Mouse (Mus musculus) embryo, embryonic 11.5 days (tissue): ENCODE results near the gene Fem1a.

ENCODE experiments used
- DNase-seq: peaks from one replicate; pipeline ENCODE4 v3.0.0-alpha.2; 2012; ENCODE audit warnings: low read depth, low spot score

Fem1a gene

DNA sequence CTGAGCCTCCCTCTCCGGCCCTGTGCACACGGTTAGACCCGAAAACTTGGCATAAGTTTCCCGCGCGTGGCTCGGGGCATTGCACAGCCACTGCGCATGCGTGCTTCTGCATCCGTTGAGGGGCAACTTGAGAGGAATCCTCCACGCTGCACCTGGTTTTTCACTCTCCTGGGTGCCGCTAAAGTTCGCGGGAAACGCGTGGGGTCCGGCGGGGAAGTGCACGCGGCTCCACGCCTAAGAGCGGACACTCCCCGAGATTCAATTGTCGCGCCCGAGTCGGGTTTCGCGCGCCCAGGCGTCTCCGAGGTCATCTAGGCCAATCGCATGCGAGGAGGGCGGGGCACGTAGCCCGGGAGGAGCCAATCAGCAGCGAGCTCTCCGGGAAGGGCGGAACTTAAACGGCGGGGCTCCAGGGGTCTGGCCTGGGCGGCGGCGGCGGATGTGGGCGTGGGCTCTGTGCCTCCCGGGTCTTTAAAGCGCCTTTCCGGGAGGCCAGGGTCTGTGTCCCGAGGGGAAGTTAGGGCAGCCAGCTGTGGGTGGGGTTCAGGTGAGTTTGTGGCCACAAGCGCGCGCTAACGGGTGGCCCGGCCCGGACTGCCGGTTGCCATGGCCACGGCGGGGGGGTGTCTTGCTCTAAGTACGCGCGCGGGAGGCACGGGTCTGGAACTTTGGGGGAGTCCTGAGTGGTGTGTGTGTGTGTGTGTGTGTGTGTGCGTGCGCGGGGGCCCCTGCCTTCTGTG, 47.4 kb downstream of the Fem1a start:
- peak; percentile 95 for DNase-seq

DNA sequence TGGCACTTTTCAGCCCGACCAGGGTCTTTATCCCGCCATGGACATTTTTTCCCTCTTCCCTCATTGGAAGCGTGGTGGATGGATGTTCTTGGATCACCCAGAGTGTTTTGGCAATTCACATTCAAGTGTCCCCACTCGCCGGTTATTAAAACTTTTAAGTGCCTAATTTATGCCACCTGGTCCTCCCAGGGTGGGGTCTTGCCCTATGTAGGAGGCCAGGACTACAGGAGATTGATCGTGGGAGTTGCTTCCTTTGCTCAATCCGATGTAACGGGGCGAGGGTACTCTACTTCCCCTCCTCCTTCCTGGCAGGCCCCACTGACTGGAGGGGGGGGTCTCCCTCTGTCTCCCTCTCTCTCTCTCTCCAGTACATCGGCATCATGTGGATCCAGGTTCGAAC, 48.1 kb downstream of the Fem1a start:
- no peak for DNase-seq

DNA sequence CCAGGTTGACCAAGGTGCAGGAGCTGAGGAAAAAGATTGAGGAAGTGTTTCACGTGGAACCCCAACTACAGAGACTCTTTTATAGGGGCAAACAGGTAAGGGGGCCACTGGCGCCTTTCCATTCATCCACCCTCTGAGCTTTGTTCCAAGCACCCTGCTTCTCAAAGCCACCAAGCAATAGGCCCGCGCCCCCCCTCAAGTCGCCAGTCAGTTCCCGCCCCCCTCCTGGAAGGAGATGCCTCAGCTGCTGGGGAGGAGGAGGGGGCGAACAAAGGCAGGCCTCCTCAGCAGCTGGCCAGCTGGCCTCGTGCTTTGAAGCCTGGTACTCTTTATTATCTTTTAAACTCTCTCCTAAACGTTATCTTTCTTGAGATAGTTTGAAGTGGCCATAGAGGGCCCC, 48.5 kb downstream of the Fem1a start:
- no peak for DNase-seq

DNA sequence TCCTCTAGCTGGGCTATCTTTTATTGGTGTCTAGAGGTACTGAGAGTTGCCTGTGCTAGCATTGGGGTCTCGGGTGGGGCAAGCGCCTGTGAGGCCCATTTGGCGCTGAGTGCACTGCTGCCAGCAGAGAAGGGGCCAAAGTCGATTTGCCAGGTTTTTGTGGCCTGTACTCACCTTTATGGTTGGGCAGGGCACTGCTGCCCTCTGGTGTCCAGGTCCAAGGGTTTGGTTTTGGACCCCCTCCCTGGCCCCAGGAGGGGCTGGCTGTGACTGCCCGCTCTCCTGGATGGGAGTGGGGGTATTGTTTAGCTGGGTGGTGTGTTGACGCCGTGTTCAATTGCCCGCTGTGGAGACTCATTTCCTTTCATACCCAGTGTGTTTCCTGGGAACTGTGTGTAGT, 49.2 kb downstream of the Fem1a start:
- DNase-seq: no peak

DNA sequence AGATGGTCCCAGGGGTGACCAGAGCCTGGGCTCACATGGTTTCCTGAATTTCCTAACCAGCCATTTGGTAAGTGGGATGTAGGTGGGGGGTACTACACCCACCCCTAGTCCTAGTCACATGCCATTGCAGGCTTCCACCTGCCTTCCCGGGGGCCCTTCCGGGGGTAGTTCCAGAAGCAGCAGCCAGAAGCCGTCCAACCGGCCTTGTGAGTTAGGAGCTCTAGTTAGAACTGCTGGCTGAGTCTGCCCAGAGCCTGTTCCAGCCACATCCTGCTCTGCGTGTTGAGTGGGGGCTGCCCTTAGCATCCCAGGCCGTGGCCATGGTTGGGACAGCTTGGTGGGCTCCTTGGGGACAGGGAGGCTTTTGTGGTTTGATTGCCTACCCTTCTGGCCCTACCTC, 51.5 kb downstream of the Fem1a start:
- no peak for DNase-seq

DNA sequence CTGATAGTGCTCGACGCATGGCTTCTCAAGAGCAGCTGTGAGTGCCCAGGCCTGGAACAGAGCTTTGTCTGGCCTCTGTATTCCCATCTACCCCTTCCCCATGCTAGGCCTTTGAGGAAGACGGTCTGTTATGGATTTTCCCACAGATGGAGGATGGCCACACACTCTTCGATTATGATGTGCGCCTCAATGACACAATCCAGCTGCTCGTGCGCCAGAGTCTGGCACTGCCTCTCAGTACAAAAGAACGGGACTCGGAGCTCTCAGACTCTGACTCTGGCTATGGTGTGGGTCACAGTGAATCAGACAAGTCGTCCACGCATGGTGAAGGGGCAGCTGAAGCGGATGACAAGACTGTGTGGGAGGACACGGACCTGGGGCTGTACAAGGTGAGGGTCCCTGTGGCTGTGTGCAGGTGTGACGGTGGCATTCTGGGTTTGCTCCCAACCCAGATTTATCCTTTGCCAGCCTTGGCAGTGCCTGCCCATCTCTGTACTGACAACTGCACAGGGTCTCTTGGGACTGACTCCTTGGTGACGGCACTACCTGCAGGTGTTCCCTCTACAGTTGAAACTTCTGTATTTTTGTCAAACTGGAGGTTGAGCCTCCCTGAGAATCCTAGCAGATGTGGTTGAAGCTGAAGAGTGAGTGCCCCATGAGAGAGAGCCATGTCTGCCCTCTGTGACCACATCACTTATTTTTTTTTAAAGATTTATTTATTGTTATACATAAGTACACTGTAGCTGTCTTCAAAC, 52.8 kb downstream of the Fem1a start:
- no peak for DNase-seq
